Mouse (Mus musculus) mesoderm, embryonic 11.5 days (tissue): ENCODE measurements around the gene Cd160.

Experiments
- DNase-seq: peaks from one replicate; pipeline ENCODE4 v3.0.0-alpha.2; 2012; ENCODE audit warnings: low read depth, low spot score

The Cd160 gene

GRCm38 (mm10) chr3:96828308-96828864 is 765 bp downstream of the Cd160 start:
- no peak for DNase-seq

GRCm38 (mm10) chr3:96825261-96825660 is 3.9 kb downstream of the Cd160 start:
- no peak for DNase-seq

GRCm38 (mm10) chr3:96824614-96825013 is 4.5 kb downstream of the Cd160 start:
- DNase-seq = no peak

GRCm38 (mm10) chr3:96823701-96824100 is 5.5 kb downstream of the Cd160 start:
- no peak for DNase-seq

- no peak for DNase-seq
Measured at GRCm38 (mm10) chr3:96821581-96821980, 7.6 kb downstream of the Cd160 start.

GRCm38 (mm10) chr3:96820116-96820915 is 8.8 kb downstream of the Cd160 start:
- no peak for DNase-seq

GRCm38 (mm10) chr3:96814342-96814741 is 14.8 kb downstream of the Cd160 start:
- DNase-seq = no peak

GRCm38 (mm10) chr3:96813591-96814244 is 15.4 kb downstream of the Cd160 start:
- no peak for DNase-seq

- DNase-seq = peak; percentile 43
Measured at GRCm38 (mm10) chr3:96813106-96813505, 16.0 kb downstream of the Cd160 start.

- DNase-seq = peak; percentile 78
Measured at GRCm38 (mm10) chr3:96812395-96813091, 16.6 kb downstream of the Cd160 start.

- no peak for DNase-seq
Measured at GRCm38 (mm10) chr3:96811232-96811631, 17.9 kb downstream of the Cd160 start.

GRCm38 (mm10) chr3:96808651-96809050 is 20.5 kb downstream of the Cd160 start:
- no peak for DNase-seq

- DNase-seq = no peak
Measured at GRCm38 (mm10) chr3:96808136-96808535, 21.0 kb downstream of the Cd160 start.

GRCm38 (mm10) chr3:96802214-96802613 is 26.9 kb downstream of the Cd160 start:
- DNase-seq = no peak

- DNase-seq = no peak
Measured at GRCm38 (mm10) chr3:96800254-96800653, 28.9 kb downstream of the Cd160 start.

- DNase-seq = no peak
Measured at GRCm38 (mm10) chr3:96788506-96788905, 40.6 kb downstream of the Cd160 start.

GRCm38 (mm10) chr3:96787784-96788183 is 41.4 kb downstream of the Cd160 start:
- no peak for DNase-seq

- no peak for DNase-seq
Measured at GRCm38 (mm10) chr3:96782236-96782635, 46.9 kb downstream of the Cd160 start.

GRCm38 (mm10) chr3:96777120-96777519 is 52.0 kb downstream of the Cd160 start:
- DNase-seq = no peak

GRCm38 (mm10) chr3:96772949-96773348 is 56.2 kb downstream of the Cd160 start:
- no peak for DNase-seq

GRCm38 (mm10) chr3:96769971-96770370 is 59.2 kb downstream of the Cd160 start:
- no peak for DNase-seq

- DNase-seq = no peak
Measured at GRCm38 (mm10) chr3:96764528-96764927, 64.6 kb downstream of the Cd160 start.
